Mouse (Mus musculus): ENCODE results near the gene Hmgn3. TPM values are rescaled to one million over a fixed set of nuclear protein-coding genes. Genes with fewer than 3 reads are reported as not detected.
A peak's percentile ranks its signal among the peaks of the same experiment; 100 is the strongest.

Hmgn3 gene
- polyA plus RNA-seq, 1 experiment from 2014 or later: 113 TPM

DNA sequence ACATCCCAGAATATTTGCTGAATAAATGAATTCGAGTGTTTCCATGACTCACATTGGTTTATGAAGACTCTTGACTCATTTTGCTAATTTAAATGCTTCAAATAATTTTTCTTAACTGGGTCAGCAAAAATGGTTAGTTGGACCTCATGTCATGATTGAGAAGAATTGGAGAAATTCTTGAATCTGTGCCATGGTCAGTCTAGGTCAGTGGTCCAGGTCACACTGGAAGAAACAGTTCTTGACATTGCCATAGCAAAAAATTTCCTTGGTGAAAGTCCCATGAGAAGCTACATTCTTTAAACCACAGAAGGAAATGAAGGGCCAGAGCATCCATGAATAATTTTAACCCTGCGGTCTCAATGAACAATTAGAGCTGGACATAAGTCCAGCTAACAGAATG, 30.8 kb downstream of the Hmgn3 start:
- Histone ChIP-seq H3K4me2 (no peak overlapping the region), H3K4me3 (replicated peaks) (no peak overlapping the region), H3K36me3 (no peaks in the 10 kb centered on the region), H3K9me3 (replicated peaks) (no peaks in the 10 kb centered on the region), H3K9ac (no peak overlapping the region), H3K27ac (no peak overlapping the region), H3K27me3 (no peaks in the 10 kb centered on the region), H3K4me1 (peaks cover 4% of the 10 kb centered on the region)
- no peak for ATAC-seq (replicated peaks; ENCODE audit: low FRiP score)
- 92% methylated on average over 2 of the region's 2 CpGs for WGBS

DNA sequence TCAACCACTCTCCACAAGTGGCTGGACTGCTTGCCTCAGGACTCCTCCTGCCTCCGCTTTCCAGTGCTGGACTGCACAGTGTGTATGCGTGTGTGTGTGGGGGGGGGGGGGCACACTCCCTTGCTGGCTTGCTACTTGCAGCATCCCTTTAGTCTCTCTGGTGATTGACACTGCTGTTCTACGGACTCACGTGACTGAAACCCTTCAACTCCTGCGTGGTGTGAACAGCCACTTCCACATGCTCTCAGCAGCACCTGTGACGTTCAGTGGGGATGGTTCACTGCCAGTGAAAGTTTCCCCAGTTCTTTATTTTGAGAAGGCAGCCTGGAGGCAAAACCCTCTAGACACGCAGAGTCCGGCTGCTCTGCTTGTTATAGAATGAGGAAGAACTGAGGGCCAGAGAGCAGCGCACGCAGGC, 32.7 kb downstream of the Hmgn3 start:
- ATAC-seq (replicated peaks; ENCODE audit: low FRiP score): 0 out of 2 replicates have a peak, but pooled peaks have one; percentile 46
- H3K27ac ChIP-seq: no peak overlapping the region

DNA sequence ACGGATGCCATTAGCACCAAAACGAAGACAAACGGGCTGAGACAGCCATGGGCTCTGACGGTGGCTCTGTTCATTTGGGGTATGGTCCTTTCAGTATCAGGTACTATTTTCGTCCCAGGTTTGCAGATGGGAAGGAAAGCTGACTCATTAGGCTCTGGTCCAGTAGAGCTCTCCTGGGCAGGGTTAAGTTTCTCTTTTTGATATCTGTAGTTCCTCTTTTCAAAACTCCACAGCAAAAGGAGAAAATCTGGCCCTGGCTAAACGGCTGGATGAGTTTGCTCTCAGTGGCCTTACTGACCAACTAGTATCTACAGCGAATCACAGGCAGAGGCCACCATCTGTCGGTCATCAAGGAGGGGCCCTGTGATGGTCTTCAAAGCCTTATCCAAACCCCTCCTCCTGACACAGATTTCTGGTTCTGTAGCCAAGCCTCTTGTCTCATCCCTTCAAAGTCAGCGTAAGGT, 34.1 kb downstream of the Hmgn3 start:
- Histone ChIP-seq H3K4me1 (peaks cover 4% of the 10 kb centered on the region), H3K4me3 (replicated peaks) (no peak overlapping the region), H3K4me2 (no peak overlapping the region), H3K9me3 (replicated peaks) (no peaks in the 10 kb centered on the region), H3K9ac (no peak overlapping the region), H3K36me3 (no peaks in the 10 kb centered on the region), H3K27ac (no peak overlapping the region), H3K27me3 (no peaks in the 10 kb centered on the region)
- ATAC-seq (replicated peaks; ENCODE audit: low FRiP score): no peak
- WGBS: 53% methylated on average over 9 of the region's 9 CpGs

More for the DNA sequence above, 32.7 kb downstream of the Hmgn3 start:
- WGBS: 85% methylated on average over 10 of the region's 10 CpGs
- Histone ChIP-seq H3K9ac (no peak overlapping the region), H3K4me2 (no peak overlapping the region), H3K36me3 (no peaks in the 10 kb centered on the region), H3K4me3 (replicated peaks) (no peak overlapping the region), H3K4me1 (peaks cover 4% of the 10 kb centered on the region), H3K9me3 (replicated peaks) (no peaks in the 10 kb centered on the region), H3K27me3 (no peaks in the 10 kb centered on the region)

GRCm38 (mm10) chr9:83111789-83112188, 34.7 kb downstream of the Hmgn3 start:
- H3K9ac ChIP-seq: no peak overlapping the region
- no peak overlapping the region for H3K4me3 ChIP-seq (replicated peaks)
- no peaks in the 10 kb centered on the region for H3K9me3 ChIP-seq (replicated peaks)
- H3K4me2 ChIP-seq: no peak overlapping the region
- peaks cover 4% of the 10 kb centered on the region for H3K4me1 ChIP-seq
- H3K36me3 ChIP-seq: no peaks in the 10 kb centered on the region
- WGBS: 30% methylated on average over 3 of the region's 3 CpGs
- ATAC-seq (replicated peaks; ENCODE audit: low FRiP score): no peak
- no peaks in the 10 kb centered on the region for H3K27me3 ChIP-seq
- no peak overlapping the region for H3K27ac ChIP-seq

GRCm38 (mm10) chr9:83111117-83111686, 35.3 kb downstream of the Hmgn3 start:
- Histone ChIP-seq H3K27me3 (no peaks in the 10 kb centered on the region), H3K4me1 (peaks cover 4% of the 10 kb centered on the region), H3K4me3 (replicated peaks) (no peak overlapping the region), H3K36me3 (no peaks in the 10 kb centered on the region), H3K27ac (no peak overlapping the region), H3K9me3 (replicated peaks) (no peaks in the 10 kb centered on the region), H3K9ac (no peak overlapping the region), H3K4me2 (no peak overlapping the region)
- 83% methylated on average over 9 of the region's 9 CpGs for WGBS
- no peak for ATAC-seq (replicated peaks; ENCODE audit: low FRiP score)

GRCm38 (mm10) chr9:83110406-83111116, 35.9 kb downstream of the Hmgn3 start:
- no peak for ATAC-seq (replicated peaks; ENCODE audit: low FRiP score)
- Histone ChIP-seq H3K4me3 (replicated peaks) (no peak overlapping the region), H3K27ac (no peak overlapping the region), H3K36me3 (no peaks in the 10 kb centered on the region), H3K27me3 (no peaks in the 10 kb centered on the region), H3K4me1 (peaks cover 4% of the 10 kb centered on the region), H3K9me3 (replicated peaks) (no peaks in the 10 kb centered on the region), H3K9ac (no peak overlapping the region), H3K4me2 (no peak overlapping the region)
- 90% methylated on average over 9 of the region's 9 CpGs for WGBS

- no peak overlapping the region for H3K4me2 ChIP-seq
- H3K9ac ChIP-seq: no peak overlapping the region
- H3K9me3 ChIP-seq (replicated peaks): no peaks in the 10 kb centered on the region
- ATAC-seq (replicated peaks; ENCODE audit: low FRiP score): no peak
- H3K27me3 ChIP-seq: no peaks in the 10 kb centered on the region
- 91% methylated on average over 6 of the region's 6 CpGs for WGBS
- no peak overlapping the region for H3K4me3 ChIP-seq (replicated peaks)
- H3K36me3 ChIP-seq: no peaks in the 10 kb centered on the region
- H3K4me1 ChIP-seq: peaks cover 4% of the 10 kb centered on the region
- H3K27ac ChIP-seq: no peak overlapping the region
Observed at GRCm38 (mm10) chr9:83109705-83110104, 36.8 kb downstream of the Hmgn3 start.

DNA sequence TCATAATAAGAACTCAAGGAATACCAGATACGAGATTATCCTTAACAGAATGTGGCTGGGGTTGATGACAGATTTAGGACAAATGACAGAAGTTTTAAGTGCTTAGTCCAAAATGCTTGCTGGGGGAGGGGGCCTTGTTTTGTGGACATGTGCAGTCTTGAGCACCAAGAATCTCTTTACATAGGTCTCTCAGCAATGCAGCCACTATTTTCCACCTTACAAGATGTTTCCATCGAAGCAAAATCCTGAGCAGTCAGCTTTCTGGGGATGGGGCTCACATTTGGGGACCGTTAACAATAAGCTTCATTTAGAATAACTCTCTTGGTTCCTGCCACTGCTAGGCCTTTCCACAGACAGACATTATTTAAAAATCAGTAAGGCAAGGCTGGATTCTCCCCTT, 37.7 kb downstream of the Hmgn3 start:
- no peaks in the 10 kb centered on the region for H3K9me3 ChIP-seq (replicated peaks)
- no peak overlapping the region for H3K27ac ChIP-seq
- ATAC-seq (replicated peaks; ENCODE audit: low FRiP score): no peak
- 74% methylated on average over 3 of the region's 3 CpGs for WGBS
- no peak overlapping the region for H3K9ac ChIP-seq
- H3K4me2 ChIP-seq: no peak overlapping the region
- no peak overlapping the region for H3K4me3 ChIP-seq (replicated peaks)
- no peaks in the 10 kb centered on the region for H3K27me3 ChIP-seq
- H3K4me1 ChIP-seq: peaks cover 4% of the 10 kb centered on the region
- no peaks in the 10 kb centered on the region for H3K36me3 ChIP-seq

DNA sequence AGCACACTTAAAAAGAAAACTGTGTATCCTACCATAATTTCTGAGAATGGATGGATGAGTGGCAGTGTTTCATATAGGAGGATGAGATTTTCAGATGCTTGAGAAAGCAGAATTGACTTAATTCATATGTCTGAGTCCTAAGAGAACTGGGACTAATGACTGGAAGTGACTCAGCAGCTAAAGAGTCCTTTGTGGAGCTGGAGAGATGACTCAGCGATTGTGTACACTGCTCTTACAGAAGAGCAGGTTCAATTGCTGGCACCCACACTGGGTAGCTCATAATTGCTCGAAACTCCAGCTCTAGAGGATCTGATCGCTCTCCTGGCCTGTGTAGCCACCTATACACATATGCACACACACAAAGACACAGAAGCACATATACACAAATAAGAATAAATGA, 42.7 kb downstream of the Hmgn3 start:
- WGBS: 88% methylated on average over 3 of the region's 3 CpGs
- H3K27me3 ChIP-seq: no peaks in the 10 kb centered on the region
- no peak overlapping the region for H3K4me3 ChIP-seq (replicated peaks)
- no peaks in the 10 kb centered on the region for H3K4me1 ChIP-seq
- H3K36me3 ChIP-seq: no peaks in the 10 kb centered on the region
- no peak overlapping the region for H3K4me2 ChIP-seq
- no peak for ATAC-seq (replicated peaks; ENCODE audit: low FRiP score)
- no peak overlapping the region for H3K9ac ChIP-seq
- no peak overlapping the region for H3K27ac ChIP-seq
- H3K9me3 ChIP-seq (replicated peaks): no peaks in the 10 kb centered on the region

- Histone ChIP-seq H3K36me3 (no peaks in the 10 kb centered on the region), H3K27ac (no peak overlapping the region), H3K9ac (no peak overlapping the region), H3K27me3 (no peaks in the 10 kb centered on the region), H3K4me2 (no peak overlapping the region), H3K4me3 (replicated peaks) (no peak overlapping the region), H3K9me3 (replicated peaks) (no peaks in the 10 kb centered on the region), H3K4me1 (no peaks in the 10 kb centered on the region)
- ATAC-seq (replicated peaks; ENCODE audit: low FRiP score): no peak
- WGBS: 90% methylated on average over 3 of the region's 3 CpGs
Observed at GRCm38 (mm10) chr9:83101691-83102090, 44.8 kb downstream of the Hmgn3 start.

GRCm38 (mm10) chr9:83100786-83101185, 45.7 kb downstream of the Hmgn3 start:
- H3K36me3 ChIP-seq: no peaks in the 10 kb centered on the region
- WGBS: 81% methylated on average over 3 of the region's 3 CpGs
- no peak for ATAC-seq (replicated peaks; ENCODE audit: low FRiP score)
- H3K4me1 ChIP-seq: no peaks in the 10 kb centered on the region
- no peak overlapping the region for H3K4me2 ChIP-seq
- H3K9ac ChIP-seq: no peak overlapping the region
- no peaks in the 10 kb centered on the region for H3K27me3 ChIP-seq
- H3K4me3 ChIP-seq (replicated peaks): no peak overlapping the region
- no peaks in the 10 kb centered on the region for H3K9me3 ChIP-seq (replicated peaks)
- no peak overlapping the region for H3K27ac ChIP-seq

GRCm38 (mm10) chr9:83098652-83099307, 47.7 kb downstream of the Hmgn3 start:
- no peak for ATAC-seq (replicated peaks; ENCODE audit: low FRiP score)
- 92% methylated on average over 12 of the region's 12 CpGs for WGBS

More at GRCm38 (mm10) chr9:83098652-83099307, 47.7 kb downstream of the Hmgn3 start:
- Histone ChIP-seq H3K4me1 (no peaks in the 10 kb centered on the region), H3K9me3 (replicated peaks) (no peaks in the 10 kb centered on the region), H3K27ac (no peak overlapping the region), H3K27me3 (no peaks in the 10 kb centered on the region), H3K36me3 (no peaks in the 10 kb centered on the region), H3K4me2 (no peak overlapping the region), H3K4me3 (replicated peaks) (no peak overlapping the region), H3K9ac (no peak overlapping the region)
